Mouse (Mus musculus) lung, postnatal 4 days (tissue): ENCODE data around the gene Ncs1.

ENCODE experiments used
- DNase-seq, 2 experiments: peaks; one replicate each; pipeline ENCODE4 v3.0.0; 2021

Ncs1 gene

GRCm38 (mm10) chr2:31282880-31283279, 37.3 kb downstream of the Ncs1 start:
- DNase-seq = no peak

- no peak for DNase-seq
Measured at GRCm38 (mm10) chr2:31284531-31284930, 38.9 kb downstream of the Ncs1 start.

- peak; percentile 43 to 69 for DNase-seq
Measured at GRCm38 (mm10) chr2:31291421-31291820, 45.8 kb downstream of the Ncs1 start.

- peak; percentile 66 to 79 for DNase-seq
Measured at GRCm38 (mm10) chr2:31294985-31295384, 49.4 kb downstream of the Ncs1 start.

GRCm38 (mm10) chr2:31296395-31296794, 50.8 kb downstream of the Ncs1 start:
- no peak for DNase-seq

- DNase-seq = peak; percentile 60 to 65
Measured at GRCm38 (mm10) chr2:31297602-31298268, 52.1 kb downstream of the Ncs1 start.

- no peak for DNase-seq
Measured at GRCm38 (mm10) chr2:31298814-31299213, 53.2 kb downstream of the Ncs1 start.

GRCm38 (mm10) chr2:31299266-31299665, 53.6 kb downstream of the Ncs1 start:
- DNase-seq = no peak

- DNase-seq = peak in 1 of 2 experiments; percentile 56
Measured at GRCm38 (mm10) chr2:31299996-31300395, 54.4 kb downstream of the Ncs1 start.

GRCm38 (mm10) chr2:31303177-31303576, 57.6 kb downstream of the Ncs1 start:
- no peak for DNase-seq

- no peak for DNase-seq
Measured at GRCm38 (mm10) chr2:31304191-31304590, 58.6 kb downstream of the Ncs1 start.

GRCm38 (mm10) chr2:31304801-31305665, 59.4 kb downstream of the Ncs1 start:
- DNase-seq = no peak

GRCm38 (mm10) chr2:31305684-31306083, 60.1 kb downstream of the Ncs1 start:
- peak in 1 of 2 experiments; percentile 44 for DNase-seq

GRCm38 (mm10) chr2:31308257-31308656, 62.6 kb downstream of the Ncs1 start:
- no peak for DNase-seq

GRCm38 (mm10) chr2:31309549-31309948, 63.9 kb downstream of the Ncs1 start:
- DNase-seq = no peak

- no peak for DNase-seq
Measured at GRCm38 (mm10) chr2:31314007-31314465, 68.4 kb downstream of the Ncs1 start, which contains the start of gene Hmcn2. Hmcn2 (plus strand) TSS chr2:31314415.

- DNase-seq = no peak
Measured at GRCm38 (mm10) chr2:31318162-31318561, 72.5 kb downstream of the Ncs1 start.

- no peak for DNase-seq
Measured at GRCm38 (mm10) chr2:31319200-31319599, 73.6 kb downstream of the Ncs1 start.

- DNase-seq = no peak
Measured at GRCm38 (mm10) chr2:31327186-31327585, 81.6 kb downstream of the Ncs1 start.

- DNase-seq = peak; percentile 53 to 77
Measured at GRCm38 (mm10) chr2:31337706-31338330, 92.2 kb downstream of the Ncs1 start.

- DNase-seq = peak; percentile 67 to 87
Measured at GRCm38 (mm10) chr2:31339826-31340225, 94.2 kb downstream of the Ncs1 start.

- DNase-seq = no peak
Measured at GRCm38 (mm10) chr2:31341726-31342535, 96.3 kb downstream of the Ncs1 start.
